Mouse (Mus musculus): ENCODE measurements at regions not wholly inside any gene's neighbourhood (a gene's known extent, or its start where the extent isn't known, plus 50 kb on each side); places are given as distances from the start of the nearest gene placed in this dataset.

DNA sequence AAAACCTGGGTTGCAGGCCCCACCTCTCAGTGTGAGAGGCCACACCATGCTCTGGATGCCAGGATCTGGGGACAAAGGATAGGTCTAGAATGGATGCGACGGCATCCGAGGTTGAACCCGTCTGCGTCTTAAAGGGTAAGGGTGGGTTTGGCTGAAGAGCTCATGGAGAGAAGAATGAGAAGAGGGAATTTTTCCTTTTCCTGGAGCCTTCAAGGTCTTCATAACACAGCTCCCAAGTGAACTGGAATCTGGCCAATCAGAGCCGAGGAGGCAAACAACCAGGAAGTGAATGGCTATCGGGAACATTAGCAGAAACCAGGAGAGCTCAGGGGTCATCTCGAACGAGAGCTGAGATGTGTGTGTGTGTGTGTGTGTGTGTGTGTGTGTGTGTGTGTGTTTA is 320.1 kb downstream of the Med13l start:
- no peak for DNase-seq

DNA sequence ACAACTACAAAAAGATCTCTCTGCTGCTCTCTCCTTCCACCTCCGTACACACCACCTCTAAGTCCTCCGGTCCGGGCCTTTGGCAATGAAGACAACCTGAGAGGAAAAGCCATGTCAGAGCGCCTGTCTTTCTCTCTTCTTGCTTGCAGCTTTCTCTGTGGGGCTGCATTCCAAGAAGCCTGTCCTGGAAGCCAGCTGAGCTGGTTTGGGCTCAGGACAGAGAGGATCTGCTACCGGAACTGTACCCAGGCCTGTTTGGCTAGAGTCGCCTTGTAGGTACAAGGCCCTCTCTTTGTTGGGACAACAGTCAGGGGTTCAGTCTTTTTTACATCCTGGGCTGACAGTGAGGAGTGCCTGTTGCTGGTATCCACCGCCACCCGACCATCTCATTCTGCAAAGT is 321.4 kb downstream of the Med13l start:
- no peak for DNase-seq

GRCm38 (mm10) chr5:118888131-118888530 is 327.7 kb downstream of the Med13l start:
- DNase-seq, result no peak

DNA sequence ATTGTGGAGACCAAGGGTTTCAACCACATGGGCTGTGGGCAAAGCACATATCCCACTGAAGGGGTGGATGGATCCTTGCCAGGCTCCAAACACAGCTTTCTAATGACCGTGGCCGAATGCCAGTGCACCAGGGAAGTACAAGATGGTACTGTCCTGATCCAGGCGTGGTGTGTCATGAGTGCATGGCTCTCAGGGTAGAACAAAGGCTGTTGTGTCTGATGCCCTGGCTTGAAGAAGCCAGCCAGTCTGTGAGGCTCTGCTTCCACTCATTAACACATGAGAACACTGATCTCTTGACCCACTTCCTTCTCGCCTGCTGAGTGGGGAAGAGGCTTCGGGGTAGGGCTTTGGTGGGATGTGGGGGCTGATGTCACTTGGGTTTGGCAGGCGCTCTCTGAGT is 330.7 kb downstream of the Med13l start:
- DNase-seq, result no peak

DNA sequence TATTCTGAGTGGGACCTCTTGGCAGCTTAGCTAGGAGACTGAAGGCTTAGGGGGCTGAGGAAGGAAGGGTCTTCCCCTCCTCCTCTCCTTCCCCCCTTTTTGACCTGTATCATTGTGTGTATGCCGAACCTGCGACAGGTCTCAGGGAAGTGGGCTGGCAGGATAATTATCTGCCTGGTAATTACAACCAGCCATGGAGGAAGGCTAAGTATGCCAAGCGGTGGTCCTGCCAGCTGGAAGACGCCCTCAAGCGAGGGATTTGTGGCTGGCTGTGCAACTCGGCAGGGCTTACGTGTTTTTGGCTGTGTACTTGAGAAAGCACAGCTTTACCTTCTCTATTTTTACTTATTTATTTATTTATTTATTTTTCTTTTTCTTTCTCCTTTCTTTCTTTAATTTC is 347.7 kb downstream of the Med13l start:
- DNase-seq, result no peak

- no peak for DNase-seq
These were observed 349.3 kb downstream of the Med13l start for GRCm38 (mm10) chr5:118909756-118910155.

DNA sequence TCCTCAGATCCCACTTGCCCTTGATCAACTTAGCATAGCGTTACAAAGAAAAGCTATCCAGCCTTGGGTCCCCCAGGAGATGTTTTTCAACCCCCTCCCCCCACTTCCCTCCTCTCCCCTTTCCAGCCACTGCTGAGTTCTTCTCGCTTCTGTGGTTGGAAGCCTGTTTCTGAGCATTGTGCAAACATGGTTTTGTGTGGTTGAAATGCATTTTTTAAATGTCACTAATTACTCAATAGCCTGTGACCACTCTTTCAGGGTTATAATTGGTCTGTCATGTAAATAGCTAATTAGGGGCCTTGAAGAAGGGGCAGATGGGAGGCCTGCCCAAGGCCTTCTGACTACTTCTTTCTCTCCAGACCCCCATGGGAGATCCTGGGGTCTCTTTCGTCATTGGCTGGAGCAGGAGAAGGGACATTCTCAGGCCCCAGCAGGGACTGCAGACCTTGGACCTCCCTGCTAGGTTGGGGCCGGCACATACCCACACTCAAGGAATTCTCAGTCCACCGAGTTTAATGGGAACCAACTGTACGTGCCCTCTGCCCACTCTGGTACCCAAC is 353.8 kb downstream of the Med13l start:
- DNase-seq, result no peak

GRCm38 (mm10) chr5:118923357-118923756 is 362.9 kb downstream of the Med13l start:
- DNase-seq, result no peak

- no peak for DNase-seq
These were observed 368.6 kb downstream of the Med13l start for GRCm38 (mm10) chr5:118929037-118929436.

DNA sequence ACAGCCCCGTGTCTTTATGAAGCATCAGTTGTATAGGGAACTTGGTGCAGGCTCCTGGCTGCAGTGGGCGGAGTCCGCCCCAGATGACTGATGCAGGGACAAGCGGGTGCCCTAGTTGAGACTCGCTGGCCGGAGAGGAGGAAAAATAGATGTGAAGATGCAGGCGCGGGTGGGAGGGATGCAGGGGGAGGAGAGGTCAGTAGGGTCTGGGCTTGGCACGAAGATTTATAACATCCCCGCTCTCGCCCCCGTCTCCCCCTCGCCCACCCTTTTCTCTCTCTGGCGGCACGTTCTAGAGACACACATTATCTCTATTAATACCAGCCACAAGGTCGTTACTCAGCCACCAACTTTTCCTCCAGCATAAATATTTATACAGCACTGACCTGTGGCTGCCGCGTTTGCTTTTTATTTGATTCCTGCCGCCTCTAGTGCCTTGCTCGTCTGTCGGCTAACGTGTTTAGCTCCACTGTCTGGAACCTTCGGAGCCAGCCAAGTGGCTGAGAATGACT is 369.6 kb downstream of the Med13l start:
- no peak for DNase-seq

DNA sequence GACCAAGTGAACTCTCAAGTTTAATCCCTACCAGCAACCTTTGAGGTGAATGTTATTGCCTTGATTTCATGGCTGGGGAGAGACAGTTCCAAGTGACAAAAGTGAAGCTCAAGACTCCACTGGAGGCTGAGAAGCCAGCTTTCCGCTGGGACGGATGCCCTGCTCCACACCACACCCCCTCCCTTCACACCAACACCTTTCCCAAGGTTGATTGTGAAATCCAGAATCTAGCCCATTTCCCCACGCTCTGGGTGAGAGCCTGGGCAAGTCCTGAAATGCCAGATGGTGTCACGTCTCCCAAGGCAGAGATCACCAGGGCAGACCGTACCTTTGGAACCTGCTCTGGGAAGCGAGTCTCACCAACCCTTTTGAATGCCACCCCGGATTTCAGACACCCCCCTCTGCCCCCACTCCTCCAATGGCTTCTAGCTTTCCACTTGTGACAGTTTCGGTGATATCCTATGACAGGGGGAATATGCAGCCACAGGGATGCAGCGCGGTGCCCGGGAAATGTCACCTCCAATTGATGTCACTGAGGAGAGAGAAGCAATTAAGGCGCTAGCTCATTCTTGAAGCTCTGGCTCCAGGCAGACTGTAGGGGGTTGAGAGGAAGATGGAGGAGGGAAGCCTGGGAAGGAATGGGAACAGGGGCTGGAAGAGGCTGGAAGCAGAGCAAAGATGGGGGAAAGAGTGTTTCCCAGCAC is 379.0 kb downstream of the Med13l start:
- DNase-seq, result no peak

GRCm38 (mm10) chr5:118944256-118944655 is 383.8 kb downstream of the Med13l start:
- no peak for DNase-seq

- DNase-seq, result no peak
These were observed 385.6 kb downstream of the Med13l start for GRCm38 (mm10) chr5:118946090-118946489.

DNA sequence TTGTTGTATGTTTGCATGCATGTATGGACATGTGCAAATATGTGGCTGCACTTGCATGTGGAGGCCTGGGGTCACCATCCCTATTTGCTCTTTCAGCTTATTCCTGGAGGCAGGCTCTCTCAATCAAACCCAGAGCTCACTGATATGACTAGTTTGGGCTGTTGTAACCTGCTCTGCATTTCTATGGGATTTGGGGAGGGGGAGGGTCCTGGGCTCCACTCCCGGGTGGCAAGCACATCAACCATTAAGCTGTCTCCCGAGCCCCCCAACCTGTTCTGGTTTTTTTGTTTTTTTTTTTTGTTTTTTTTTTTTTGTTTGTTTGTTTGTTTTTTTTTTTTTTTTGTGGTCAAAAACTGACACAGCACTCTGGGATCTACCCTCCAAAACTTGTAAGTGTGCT is 386.5 kb downstream of the Med13l start:
- DNase-seq, result no peak

DNA sequence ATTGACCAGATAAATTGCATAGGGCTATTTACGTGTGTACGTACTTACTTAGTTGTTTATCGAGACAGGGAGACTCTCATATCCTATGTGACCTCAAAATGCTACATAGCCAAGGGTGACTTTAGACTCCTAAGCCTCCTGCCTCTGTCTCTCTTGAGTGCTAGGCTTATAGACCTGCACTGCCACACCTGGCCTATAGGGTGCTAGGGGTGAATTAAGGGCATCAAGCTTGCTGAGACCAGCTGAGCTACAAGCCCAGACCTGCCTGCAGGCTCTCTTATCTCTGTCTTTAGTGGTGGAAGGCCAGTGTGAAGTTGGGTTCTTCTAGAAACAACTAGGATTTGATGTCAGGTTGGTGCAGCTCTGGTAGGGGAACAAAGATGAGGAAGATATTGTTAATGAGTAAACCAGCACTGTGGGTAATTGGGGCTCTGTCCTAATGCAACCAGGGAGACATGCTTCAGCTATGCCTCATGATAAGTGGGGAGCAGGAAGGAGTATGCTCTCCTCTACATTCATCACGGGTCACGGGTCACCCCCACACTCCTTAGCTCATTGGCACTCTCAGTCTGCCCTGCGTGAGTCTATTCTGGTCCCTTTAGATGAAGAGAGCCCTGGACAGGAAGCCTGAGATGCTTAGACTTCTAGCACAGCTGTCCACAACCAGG is 387.8 kb downstream of the Med13l start:
- no peak for DNase-seq

DNA sequence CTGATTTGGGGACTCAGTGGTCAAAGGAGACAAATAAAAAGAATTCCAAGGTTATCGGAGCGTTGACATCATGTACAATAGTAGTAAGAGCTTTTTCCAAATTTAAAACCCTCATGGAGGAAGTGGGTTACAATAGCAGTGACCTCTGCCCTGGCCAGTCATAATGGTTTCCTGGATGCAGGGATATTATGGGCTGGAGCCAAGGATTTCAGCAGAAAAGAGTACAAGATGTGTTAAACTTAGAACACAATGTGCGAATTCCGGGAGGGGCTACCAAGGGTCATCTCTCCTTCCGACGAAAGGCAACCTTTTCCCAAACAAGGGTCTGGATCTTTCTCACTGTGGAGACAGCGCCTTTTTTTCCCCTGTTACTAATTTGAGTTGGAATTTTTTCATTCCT is 390.6 kb downstream of the Med13l start:
- no peak for DNase-seq

DNA sequence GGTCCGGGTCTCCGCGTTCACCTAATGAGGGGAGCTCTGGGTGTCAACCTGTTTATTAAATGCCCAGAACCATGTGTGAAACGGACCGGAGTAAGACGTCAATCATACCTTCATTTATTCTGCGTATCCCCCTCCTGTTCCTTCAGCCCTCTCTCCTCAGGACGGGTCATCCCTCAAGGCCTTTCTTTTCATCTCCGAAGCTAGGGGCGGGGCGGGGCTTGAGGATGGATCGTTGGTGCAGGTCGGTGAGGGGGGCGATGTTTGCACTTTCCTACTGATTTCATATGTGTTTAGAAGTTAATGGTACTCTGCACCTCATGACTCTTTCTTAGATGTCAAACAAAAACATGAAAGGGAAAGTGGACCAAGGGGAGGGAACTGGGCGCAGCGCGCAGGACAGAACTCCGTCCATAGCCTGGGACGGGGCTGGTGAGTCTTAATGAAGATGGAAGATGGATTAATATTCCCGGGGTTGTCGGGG is 400.1 kb downstream of the Med13l start:
- DNase-seq, result no peak

DNA sequence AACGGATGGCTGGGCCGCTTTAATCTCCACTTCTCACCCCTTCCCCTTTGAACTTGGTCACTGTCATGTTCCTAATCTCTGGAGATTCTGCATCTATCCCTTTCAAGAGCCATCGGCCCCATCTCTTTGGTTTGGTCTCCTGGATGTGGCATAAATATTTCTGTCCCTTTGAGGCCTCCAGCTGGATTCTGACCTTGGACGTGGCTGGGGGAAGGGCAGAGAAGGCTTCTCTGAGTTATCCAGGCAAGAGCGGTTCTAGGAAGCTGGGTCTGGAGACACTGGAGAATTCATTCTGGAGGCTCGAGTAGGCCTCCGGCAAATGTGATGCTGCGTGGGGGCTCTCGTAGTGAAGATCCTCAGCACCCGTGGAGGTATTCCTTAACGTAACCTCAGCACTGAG is 400.6 kb downstream of the Med13l start:
- no peak for DNase-seq

DNA sequence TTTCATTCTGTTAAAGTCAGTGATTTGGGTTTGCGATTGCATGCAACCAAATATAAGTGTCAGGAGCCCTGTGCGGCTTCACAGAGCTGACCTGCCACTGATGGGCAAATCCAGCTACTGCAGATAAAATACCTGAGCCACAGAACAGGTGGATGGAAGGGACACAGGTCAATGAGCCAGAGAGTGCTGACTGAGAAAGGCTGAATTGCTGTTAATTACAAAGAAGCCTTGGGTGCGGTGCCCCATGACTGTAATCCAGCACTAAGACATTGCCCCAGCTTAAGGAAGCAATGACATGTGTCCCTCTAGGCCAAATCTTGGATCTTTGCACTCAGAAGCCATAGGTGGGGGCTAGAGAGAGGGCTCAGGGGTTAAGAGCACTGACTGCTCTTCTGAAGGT is 401.7 kb downstream of the Med13l start:
- no peak for DNase-seq

- DNase-seq, result no peak
These were observed 402.5 kb downstream of the Med13l start for GRCm38 (mm10) chr5:118963001-118963400.

DNA sequence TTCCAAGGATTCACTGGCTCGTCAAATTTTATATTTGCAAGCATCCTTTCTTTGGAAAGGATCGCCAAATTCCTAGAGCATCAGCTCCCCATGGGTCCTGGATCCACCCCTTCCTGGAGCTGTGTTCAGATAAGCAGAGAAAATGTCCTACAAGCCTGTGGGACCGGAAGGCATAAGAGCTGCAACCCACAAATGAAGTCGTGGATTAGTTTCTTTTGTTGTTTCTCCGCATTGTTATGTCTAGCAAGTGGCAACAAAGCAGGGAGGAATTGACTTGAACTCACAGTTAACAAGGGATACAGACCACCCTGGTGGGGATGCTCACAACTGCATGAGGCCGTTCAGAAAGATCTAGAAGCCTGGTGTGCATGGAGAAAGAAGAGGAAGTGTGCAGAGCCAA is 406.4 kb downstream of the Med13l start:
- no peak for DNase-seq

GRCm38 (mm10) chr5:118967718-118968117 is 407.2 kb downstream of the Med13l start:
- no peak for DNase-seq

DNA sequence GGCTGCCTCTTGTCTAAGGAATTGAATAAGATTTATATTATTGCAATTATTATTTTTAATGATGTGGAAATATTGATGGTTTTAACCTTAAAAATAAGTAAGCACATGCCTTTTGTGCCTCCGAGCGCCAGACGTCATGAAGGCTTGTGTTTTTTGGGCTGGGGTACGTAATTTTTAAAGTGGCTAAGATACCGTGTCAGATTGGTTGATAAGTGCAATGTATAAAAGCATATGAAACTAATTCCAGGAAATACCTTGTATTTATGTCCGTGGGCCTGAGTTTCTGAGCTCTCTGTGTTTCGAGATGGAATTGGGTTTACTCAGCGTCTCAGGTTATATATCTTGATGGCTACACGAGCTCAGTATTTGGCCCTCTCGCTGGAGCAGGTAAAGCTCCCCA is 414.7 kb downstream of the Med13l start:
- no peak for DNase-seq

Measured in cerebellum, adult 8-10 months (tissue).